In genomic region chr4:124216351-124216750, GRCm38 (mm10) we compare ENCODE assay signal across 18 mouse cellular contexts.
DNase-seq lines count a peak whose midpoint lies in the region; TF ChIP-seq lines count a peak whose summit lies in the region.
"Had no signal": no experiment of that assay in that cellular context is flagged by ENCODE, and none has a peak within 500 bp of the region (broad histone marks: within the 10 kb centered on the region; RNA-seq: fewer than 3 reads in every experiment).

No protein-coding gene starts in this region.

- TF ChIP-seq CTCF in left cerebral cortex, adult 2 months (IDR thresholded peaks at IDR 0.05) = no peak

- intact Hi-C loops in left cerebral cortex, postnatal 4 days (cut with DNase I) = no loop called here
- intact Hi-C loops in left cerebral cortex, adult 2 months (cut with DNase I) = no loop called here

- peak; percentile 3 to 4 for DNase-seq in cerebellum, adult 18-20 months
- DNase-seq in cerebellum, adult 11 months = no peak
- peak; percentile 10 for DNase-seq in cerebellum, adult 9-11 months
- DNase-seq in cerebellum, adult 8-10 months = no peak
- peak; percentile 46 for DNase-seq in left cerebral cortex, postnatal 4 days
- DNase-seq in left cerebral cortex, adult 2 months (ENCODE audit: extremely low spot score in 1 of 2, low spot score in 2 of 2) = no peak
- no peak for DNase-seq in MN1 (ENCODE audit: low spot score)
- DNase-seq: adrenal gland, postnatal 10 days; adrenal gland, postnatal 36 days; forebrain, postnatal 0 days; gastrocnemius, adult 2 months; gastrocnemius, postnatal 14 days; heart, adult 11 months; kidney, adult 18-20 months had no signal

- H3K4me3 ChIP-seq in left cerebral cortex, adult 2 months = no peak overlapping the region
- H3K4me3 ChIP-seq: embryonic facial prominence, embryonic 12.5 days; embryonic facial prominence, embryonic 15.5 days; gastrocnemius, adult 2 months; hindbrain, embryonic 12.5 days had no signal

- H3K27ac ChIP-seq in left cerebral cortex, adult 2 months = no peak overlapping the region
- H3K27ac ChIP-seq: embryonic facial prominence, embryonic 12.5 days; embryonic facial prominence, embryonic 15.5 days; gastrocnemius, adult 2 months; hindbrain, postnatal 0 days had no signal

Comparison
In these comparisons a context has a peak if more than half of its experiments do, and no peak if none do; other contexts are left out.
1. DNase-seq: peak in cerebellum, adult 18-20 months (2 of 2), cerebellum, adult 9-11 months (single experiment) and left cerebral cortex, postnatal 4 days (single experiment); none in cerebellum, adult 11 months (single experiment), cerebellum, adult 8-10 months (single experiment), left cerebral cortex, adult 2 months (0 of 2) and MN1 (single experiment).